Mouse (Mus musculus) thymus, adult 18-20 months (tissue): ENCODE results near the gene Zc3h12d.
A peak's percentile ranks its signal among the peaks of the same experiment; 100 is the strongest.
"Not testable (repeated sequence)": the region's sequence is repeated elsewhere in the genome, so short reads cannot be mapped to it uniquely, and the experiment has no call there.

Experiments
- DNase-seq, 2 experiments: peaks; one replicate each; pipeline ENCODE4 v3.0.0; 2022; ENCODE audit warnings: mixed read lengths in 2 of 2

Gene Zc3h12d

DNA sequence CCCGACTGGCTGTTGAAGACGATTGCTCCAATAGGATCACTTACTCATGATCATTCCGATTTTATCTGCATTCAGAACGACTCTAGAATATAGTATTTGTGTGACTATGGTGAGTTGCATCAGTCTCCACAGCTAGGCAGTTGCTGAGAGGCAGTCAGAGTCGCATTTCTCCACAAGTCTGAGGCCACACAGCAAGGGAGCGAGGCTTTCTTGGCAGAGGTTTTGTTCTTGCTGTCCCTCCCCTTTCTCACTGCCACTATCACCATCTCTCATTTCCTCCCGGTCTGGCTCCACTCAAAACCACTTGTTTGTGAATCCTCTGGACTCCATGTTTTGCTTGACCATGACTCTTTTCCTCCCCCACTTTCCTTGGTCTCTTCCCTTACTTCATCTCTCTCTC, 41.9 kb downstream of the Zc3h12d start:
- DNase-seq, result no peak

GRCm38 (mm10) chr10:7880283-7880682, 48.0 kb downstream of the Zc3h12d start:
- DNase-seq, result not testable (repeated sequence)

DNA sequence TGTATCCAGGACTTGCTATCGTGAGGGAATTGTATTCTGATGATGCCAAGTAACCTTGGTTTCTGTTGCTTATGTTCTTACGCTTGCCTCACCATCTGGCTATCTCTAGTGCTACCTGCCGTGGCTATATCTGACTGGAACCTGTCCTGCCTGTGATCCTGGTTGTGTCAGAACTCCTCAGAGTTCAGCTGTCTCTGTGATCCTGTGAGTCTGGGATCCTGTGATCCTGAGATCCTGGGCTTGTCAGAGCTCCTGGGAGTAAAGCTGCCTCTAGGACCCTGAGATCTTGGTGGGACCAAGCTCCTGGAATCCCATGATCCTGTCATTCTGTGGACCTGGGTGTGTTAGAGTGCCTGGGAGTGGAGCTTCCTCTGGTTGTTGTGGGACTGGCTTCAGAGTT, 49.7 kb downstream of the Zc3h12d start:
- DNase-seq, result no peak

- DNase-seq, result peak in 1 of 2 experiments; percentile 29
Observed at GRCm38 (mm10) chr10:7883524-7883923, 51.3 kb downstream of the Zc3h12d start.

DNA sequence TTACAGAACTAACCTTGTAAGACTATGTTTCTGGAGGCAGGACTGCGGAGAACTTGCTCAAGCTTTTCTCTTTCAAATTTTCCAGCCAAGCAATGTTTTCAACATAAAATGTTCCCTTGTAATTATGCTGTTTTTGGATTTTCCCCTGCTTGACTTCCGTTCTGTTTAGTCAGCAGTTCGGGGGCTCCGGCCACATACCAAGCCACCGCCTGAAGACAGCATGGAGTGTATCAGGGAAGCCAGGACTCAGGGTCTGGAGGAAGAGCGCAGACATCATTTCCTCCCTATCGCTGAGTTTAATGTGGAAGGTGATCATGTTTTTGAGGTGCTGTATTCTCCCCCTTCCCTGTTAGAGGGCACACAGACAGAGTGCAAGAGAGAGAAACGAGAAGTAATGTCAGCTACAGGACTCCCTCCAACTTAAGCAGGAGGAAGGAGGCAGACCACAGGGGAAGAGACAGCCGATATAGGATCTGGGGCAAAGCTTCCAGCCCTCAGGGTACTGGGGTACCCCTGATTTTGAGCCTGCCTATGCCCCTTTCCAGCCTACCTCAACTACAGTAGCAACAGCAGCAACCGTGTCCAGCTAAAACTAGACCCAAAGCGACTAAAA, 56.1 kb downstream of the Zc3h12d start:
- DNase-seq, result no peak

DNA sequence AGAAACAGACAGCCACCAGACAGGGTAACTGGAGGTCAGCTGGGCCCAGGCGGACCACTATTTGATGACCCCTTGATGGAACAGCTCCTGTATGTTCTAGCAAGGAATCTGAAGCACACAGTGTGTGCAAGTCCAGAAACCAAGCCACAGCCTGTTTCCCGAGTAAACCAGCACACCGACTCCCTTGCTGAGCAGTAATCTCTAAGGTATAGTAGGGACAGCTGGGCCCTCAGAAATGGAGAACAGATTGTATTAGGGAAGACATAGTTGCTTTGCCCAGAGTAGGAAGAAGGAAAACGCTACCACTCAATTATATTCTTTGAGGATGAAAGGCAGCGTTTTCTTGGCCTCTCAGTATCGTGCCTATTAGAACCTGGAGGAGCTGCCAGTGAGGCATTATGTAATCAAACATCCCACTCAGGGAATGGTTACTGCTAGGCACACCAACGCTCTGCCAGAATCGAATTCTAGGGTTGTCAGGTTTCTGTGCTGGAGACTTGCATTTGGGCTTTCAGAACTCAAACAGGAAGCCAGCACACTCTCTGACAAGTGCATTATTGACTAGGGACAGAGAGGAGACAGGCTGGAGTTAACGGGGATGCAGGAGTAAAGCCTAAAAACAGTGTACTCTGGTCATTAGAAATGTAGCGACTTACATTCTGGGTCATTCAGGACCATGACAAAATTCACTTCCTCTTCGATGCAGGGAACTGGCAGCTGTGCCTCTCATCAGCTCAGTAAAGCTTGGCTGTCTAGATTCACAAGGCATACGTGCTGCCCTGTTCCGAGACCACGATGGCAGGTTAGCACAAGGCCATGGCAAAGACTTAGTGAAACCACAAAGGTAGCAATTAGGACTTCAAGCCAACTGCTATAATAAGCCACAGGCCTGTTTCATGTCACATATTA, 68.7 kb downstream of the Zc3h12d start:
- DNase-seq, result no peak

DNA sequence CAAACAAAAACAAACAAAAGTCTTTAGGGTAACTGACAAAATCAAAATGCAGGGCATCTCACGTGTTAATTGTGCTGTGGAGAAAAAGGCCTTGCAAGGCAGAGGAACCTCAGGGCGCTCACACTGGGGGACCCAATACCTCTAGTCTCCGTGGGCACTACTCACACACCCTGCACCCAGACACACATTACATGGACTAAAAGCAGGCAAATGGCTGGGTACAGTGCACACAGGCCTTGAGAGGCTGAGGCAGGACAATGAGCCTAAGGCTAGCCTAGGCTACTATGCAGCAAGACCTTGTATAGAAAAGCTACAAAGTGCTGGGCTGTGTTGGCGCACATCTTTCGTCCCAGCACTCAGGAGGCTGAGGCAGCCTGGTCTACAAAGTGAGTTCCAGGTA, 71.9 kb downstream of the Zc3h12d start:
- no peak for DNase-seq

GRCm38 (mm10) chr10:7907151-7907550, 74.9 kb downstream of the Zc3h12d start:
- no peak for DNase-seq

DNA sequence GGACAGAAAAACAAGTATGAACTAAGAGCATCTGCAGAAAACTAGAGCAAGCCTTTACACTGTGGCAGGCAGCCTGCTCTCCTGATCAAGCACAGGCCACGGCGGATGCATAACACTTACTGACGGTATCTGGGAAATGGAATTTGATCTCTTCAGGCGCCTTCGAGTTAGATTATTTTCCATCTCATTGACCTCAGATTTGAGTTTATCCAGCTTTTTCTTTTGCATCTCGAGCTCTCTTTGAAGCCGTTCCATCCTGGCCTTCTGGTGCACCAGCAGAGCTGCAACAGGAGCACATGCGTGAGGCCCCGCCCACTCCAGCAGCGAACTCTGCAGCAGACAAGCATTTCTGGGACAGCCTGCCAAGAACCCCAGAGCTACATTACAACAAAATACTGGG, 79.0 kb downstream of the Zc3h12d start:
- no peak for DNase-seq
